Mouse (Mus musculus) midbrain, embryonic 14.5 days (tissue): ENCODE results near the gene Rfc2. TPM values are rescaled to one million over a fixed set of nuclear protein-coding genes. Genes with fewer than 3 reads are reported as not detected.

Source experiments
- ATAC-seq: fragments of 200-750 bp; cut with Nextera tagmentation; 2 replicates; pipeline ENCODE4 v1.8.0; 2017; ENCODE audit warnings: moderate number of reproducible peaks, moderate library complexity; ENCODE audit not compliant: low FRiP score, low TSS enrichment
- DNase-seq: peaks from one replicate; pipeline ENCODE4 v3.0.0-alpha.2; 2015
- H3K27ac ChIP-seq: fragments of 300-500 bp; sonication (generic); replicated peaks from 2 replicates; pipeline ENCODE4 v1.5.1; 2014; ENCODE audit warnings: mild to moderate bottlenecking, low read depth, low read length, moderate library complexity
- H3K27me3 ChIP-seq: fragments of 300-500 bp; sonication (generic); 2 replicates; pipeline ENCODE4 v1.6.1; 2014; ENCODE audit warnings: low read length, control low read depth, mixed read lengths; ENCODE audit not compliant: control insufficient read depth, insufficient read depth
- H3K36me3 ChIP-seq: fragments of 300-500 bp; sonication (generic); 2 replicates; pipeline ENCODE4 v1.6.1; 2014; ENCODE audit warnings: low read length, control low read depth; ENCODE audit not compliant: control insufficient read depth, insufficient read depth
- H3K4me1 ChIP-seq: fragments of 300-500 bp; sonication (generic); 2 replicates; pipeline ENCODE4 v1.6.1; 2014; ENCODE audit warnings: mild to moderate bottlenecking, antibody characterized with exemption, low read length, control low read depth; ENCODE audit not compliant: control insufficient read depth, insufficient read depth
- H3K4me2 ChIP-seq: fragments of 300-500 bp; sonication (generic); 2 replicates; pipeline ENCODE4 v1.6.1; 2014; ENCODE audit warnings: mild to moderate bottlenecking, low read length, moderate library complexity
- H3K4me3 ChIP-seq: fragments of 300-500 bp; sonication (generic); replicated peaks from 2 replicates; pipeline ENCODE4 v1.5.1; 2014; ENCODE audit warnings: low read depth, low read length
- H3K9ac ChIP-seq: fragments of 300-500 bp; sonication (generic); replicated peaks from 2 replicates; pipeline ENCODE4 v1.6.1; 2014; ENCODE audit warnings: mild to moderate bottlenecking, low read length, moderate library complexity
- H3K9me3 ChIP-seq: fragments of 300-500 bp; sonication (generic); 2 replicates; pipeline ENCODE4 v1.6.1; 2016; ENCODE audit warnings: low read length, control low read depth, mixed read lengths; ENCODE audit not compliant: control insufficient read depth
- WGBS: fragments of 180-500 bp; shearing (Covaris S2); extraction: QIAGEN DNeasy Blood & Tissue Kit; methylation state at CpG from one replicate; pipeline ENCODE4 v1.1.7; 2014; 5-methylcytosine and 5-hydroxymethylcytosine counted together
- polyA plus RNA-seq: library from polyadenylated mRNA; unstranded; fragments of >200 nt; fragmentation: Nextera tagmentation; extraction: Ambion mirVana; gene quantifications from 2 replicates; pipeline ENCODE4 v1.2.1, GENCODE M21; 2014

Gene Rfc2
- polyA plus RNA-seq, 1 experiment from 2014 or later, result 191 TPM

- DNase-seq (peak; percentile 83), ATAC-seq (no peak)
- Histone ChIP-seq H3K4me1 (peaks cover 14% of the 10 kb centered on the region), H3K9ac (no peak overlapping the region; the same call in 1 of the 2 replicates), H3K9me3 (no peaks in the 10 kb centered on the region), H3K4me3 (no peak overlapping the region), H3K4me2 (peak overlapping the region; percentile 44), H3K27ac (no peak overlapping the region), H3K27me3 (no peaks in the 10 kb centered on the region), H3K36me3 (no peaks in the 10 kb centered on the region)
- 11% methylated on average over 20 of the region's 20 CpGs for WGBS
Observed at GRCm38 (mm10) chr5:134555463-134556164, 25.6 kb upstream of the Rfc2 start.

- H3K9me3 ChIP-seq, result no peaks in the 10 kb centered on the region
- peaks cover 6% of the 10 kb centered on the region for H3K4me1 ChIP-seq
- no peak within 1 kb of the TSS for H3K9ac ChIP-seq
- 92% methylated on average over 7 of the region's 7 CpGs for WGBS
- ATAC-seq (no peak), DNase-seq (no peak)
- no peak within 1 kb of the TSS for H3K4me2 ChIP-seq
- no peak within 1 kb of the TSS for H3K4me3 ChIP-seq
- no peaks in the 10 kb centered on the region for H3K36me3 ChIP-seq
- H3K27ac ChIP-seq, result no peak within 1 kb of the TSS
- H3K27me3 ChIP-seq, result no peaks in the 10 kb centered on the region
Observed at GRCm38 (mm10) chr5:134560071-134560449, 21.1 kb upstream of the Rfc2 start, which contains the start of gene Syna. Gene Syna, minus strand, starts transcription at chr5:134560171.

- no peaks in the 10 kb centered on the region for H3K9me3 ChIP-seq
- WGBS, result 82% methylated on average over 16 of the region's 16 CpGs
- no peaks in the 10 kb centered on the region for H3K27me3 ChIP-seq
- no peak overlapping the region for H3K4me2 ChIP-seq
- peaks cover 1% of the 10 kb centered on the region; the same call in 1 of the 2 replicates for H3K4me1 ChIP-seq
- no peak overlapping the region for H3K9ac ChIP-seq
- ATAC-seq (no peak), DNase-seq (no peak)
- no peaks in the 10 kb centered on the region for H3K36me3 ChIP-seq
- no peak overlapping the region for H3K4me3 ChIP-seq
- no peak overlapping the region for H3K27ac ChIP-seq
Observed at GRCm38 (mm10) chr5:134560450-134561171, 20.6 kb upstream of the Rfc2 start.

- H3K4me1 ChIP-seq, result no peaks in the 10 kb centered on the region
- WGBS, result 95% methylated on average over 2 of the region's 2 CpGs
- H3K27ac ChIP-seq, result no peak overlapping the region
- H3K36me3 ChIP-seq, result no peaks in the 10 kb centered on the region
- H3K27me3 ChIP-seq, result no peaks in the 10 kb centered on the region
- ATAC-seq (no peak), DNase-seq (no peak)
- no peak overlapping the region for H3K9ac ChIP-seq
- no peaks in the 10 kb centered on the region for H3K9me3 ChIP-seq
- no peak overlapping the region for H3K4me3 ChIP-seq
- no peak overlapping the region for H3K4me2 ChIP-seq
Observed at GRCm38 (mm10) chr5:134564272-134564671, 16.9 kb upstream of the Rfc2 start.

- WGBS, result 91% methylated on average over 6 of the region's 6 CpGs
- no peak overlapping the region for H3K4me3 ChIP-seq
- H3K4me1 ChIP-seq, result no peaks in the 10 kb centered on the region
- no peak overlapping the region for H3K4me2 ChIP-seq
- no peak overlapping the region for H3K27ac ChIP-seq
- H3K9ac ChIP-seq, result no peak overlapping the region
- ATAC-seq (no peak), DNase-seq (no peak)
- no peaks in the 10 kb centered on the region for H3K36me3 ChIP-seq
- no peaks in the 10 kb centered on the region for H3K27me3 ChIP-seq
- no peaks in the 10 kb centered on the region for H3K9me3 ChIP-seq
Observed at GRCm38 (mm10) chr5:134565696-134566095, 15.5 kb upstream of the Rfc2 start.

GRCm38 (mm10) chr5:134567445-134567844, 13.7 kb upstream of the Rfc2 start:
- H3K36me3 ChIP-seq, result no peaks in the 10 kb centered on the region
- no peak overlapping the region for H3K9ac ChIP-seq

GRCm38 (mm10) chr5:134568030-134568429, 13.1 kb upstream of the Rfc2 start:
- DNase-seq, result no peak
- Histone ChIP-seq H3K9ac (no peak overlapping the region), H3K27ac (no peak overlapping the region), H3K4me3 (no peak overlapping the region), H3K4me2 (no peak overlapping the region), H3K27me3 (no peaks in the 10 kb centered on the region), H3K4me1 (peaks cover 7% of the 10 kb centered on the region), H3K36me3 (no peaks in the 10 kb centered on the region), H3K9me3 (no peaks in the 10 kb centered on the region)
- no peak for ATAC-seq
- WGBS, result 83% methylated on average over 3 of the region's 3 CpGs

More at GRCm38 (mm10) chr5:134567445-134567844, 13.7 kb upstream of the Rfc2 start:
- H3K9me3 ChIP-seq, result no peaks in the 10 kb centered on the region
- WGBS, result 84% methylated on average over 4 of the region's 4 CpGs
- H3K4me1 ChIP-seq, result peaks cover 5% of the 10 kb centered on the region
- DNase-seq (no peak), ATAC-seq (no peak)
- no peak overlapping the region for H3K4me2 ChIP-seq
- H3K4me3 ChIP-seq, result no peak overlapping the region
- H3K27me3 ChIP-seq, result no peaks in the 10 kb centered on the region
- no peak overlapping the region for H3K27ac ChIP-seq

GRCm38 (mm10) chr5:134568964-134569491, 12.1 kb upstream of the Rfc2 start:
- Histone ChIP-seq H3K9ac (no peak overlapping the region), H3K9me3 (no peaks in the 10 kb centered on the region), H3K4me3 (no peak overlapping the region), H3K27me3 (no peaks in the 10 kb centered on the region), H3K4me2 (no peak overlapping the region), H3K27ac (no peak overlapping the region), H3K4me1 (peaks cover 7% of the 10 kb centered on the region), H3K36me3 (no peaks in the 10 kb centered on the region)
- DNase-seq (no peak), ATAC-seq (no peak)
- 61% methylated on average over 8 of the region's 8 CpGs for WGBS
